Mouse (Mus musculus) myocyte (in vitro differentiated cells): ENCODE measurements at regions not wholly inside any gene's neighbourhood (a gene's known extent, or its start where the extent isn't known, plus 50 kb on each side); places are given as distances from the start of the nearest gene placed in this dataset.

Experiments
- CEBPB ChIP-seq: IDR thresholded peaks from 2 replicates; pipeline ENCODE4 v1.6.1; 2011; ENCODE audit warnings: mild to moderate bottlenecking, moderate library complexity; ENCODE audit not compliant: poor library complexity, insufficient read depth, severe bottlenecking
- E2F4 ChIP-seq: IDR thresholded peaks from one replicate; pipeline ENCODE4 v1.6.1; 2011; ENCODE audit warnings: mild to moderate bottlenecking, control low read depth, moderate library complexity; ENCODE audit not compliant: insufficient read depth
- POLR2A ChIP-seq: IDR thresholded peaks from one replicate; pipeline ENCODE4 v1.6.1; 2011; ENCODE audit warnings: low read depth, mild to moderate bottlenecking, control low read depth, moderate library complexity; ENCODE audit not compliant: insufficient read length
- USF1 ChIP-seq: IDR thresholded peaks from one replicate; pipeline ENCODE4 v1.6.1; 2011; ENCODE audit warnings: low read depth, mild to moderate bottlenecking, control low read depth, moderate library complexity

- no peak for TF ChIP-seq USF1
- TF ChIP-seq CEBPB: no peak
- TF ChIP-seq E2F4: no peak
- no peak for TF ChIP-seq POLR2A
Observed at GRCm38 (mm10) chr6:120609858-120610257, 56.3 kb upstream of the Cecr2 start.
